Mouse (Mus musculus): ENCODE results near the gene Stat6.

- TF ChIP-seq CTCF (IDR thresholded peaks at IDR 0.05; ENCODE audit: extremely low read depth, insufficient read depth, low read length) (no peak), POLR2A (IDR thresholded peaks at IDR 0.05; ENCODE audit: extremely low read depth, insufficient read depth, low read length) (no peak)
These were observed 22.1 kb downstream of the Stat6 start for GRCm38 (mm10) chr10:127664891-127665290.
